ENCODE assay signal across 11 mouse cellular contexts in the genomic region with DNA sequence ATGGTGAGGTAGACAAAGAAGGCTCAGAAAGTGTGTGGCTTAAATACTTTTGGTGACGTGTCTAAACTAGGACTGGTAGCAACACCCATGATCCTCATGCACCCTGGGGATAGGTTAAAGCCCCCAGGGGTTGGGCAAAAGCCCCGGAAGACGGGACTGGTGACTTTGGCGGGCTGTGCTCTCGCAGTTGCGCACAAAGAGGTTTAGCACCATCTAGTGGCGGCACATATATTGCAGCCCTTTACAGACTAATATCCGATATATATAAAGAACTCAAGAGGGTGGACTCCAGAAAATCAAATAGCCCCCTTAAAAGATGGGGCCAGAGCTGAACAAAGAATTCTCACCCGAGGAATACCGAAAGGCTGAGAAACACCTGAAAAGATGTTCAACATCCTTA. TPM values are rescaled to one million over a fixed set of nuclear protein-coding genes. Genes with fewer than 3 reads are reported as not detected.
A peak's percentile ranks its signal among the peaks of the same experiment; 100 is the strongest.
DNase-seq lines count a peak whose midpoint lies in the region; ATAC-seq and TF ChIP-seq lines count a peak whose summit lies in the region.
"Not testable (repeated sequence)": the region's sequence is repeated elsewhere in the genome, so short reads cannot be mapped to it uniquely, and the experiment has no call there.
"Had no signal": no experiment of that assay in that cellular context is flagged by ENCODE, and none has a peak within 500 bp of the region (broad histone marks: within the 10 kb centered on the region; RNA-seq: fewer than 3 reads in every experiment).

No protein-coding gene starts in this region.

- H3K27me3 ChIP-seq in embryonic facial prominence, embryonic 14.5 days (replicated peaks; ENCODE audit: control insufficient read depth, insufficient read depth, low read length); heart, embryonic 15.5 days; liver, embryonic 11.5 days (replicated peaks; ENCODE audit: control insufficient read depth, insufficient read depth, low read length); stomach, postnatal 0 days (ENCODE audit: control insufficient read depth, insufficient read depth, low read length): not testable (repeated sequence)

- H3K27ac ChIP-seq in embryonic facial prominence, embryonic 14.5 days (replicated peaks; ENCODE audit: low read depth, low read length); heart, embryonic 15.5 days; liver, embryonic 11.5 days (ENCODE audit: low read depth, low read length); stomach, postnatal 0 days (replicated peaks): not testable (repeated sequence)

- not testable (repeated sequence) for TF ChIP-seq EP300 in stomach, postnatal 0 days (optimal IDR thresholded peaks at IDR 0.05)

- TF ChIP-seq POLR2A in brain, embryonic 14.5 days (IDR thresholded peaks at IDR 0.05; ENCODE audit: borderline replicate concordance, extremely low read depth, insufficient read depth, insufficient read length, poor library complexity, severe bottlenecking) = not testable (repeated sequence)

- H3K4me1 ChIP-seq in embryonic facial prominence, embryonic 14.5 days (ENCODE audit: control insufficient read depth, insufficient read depth, low read length); heart, embryonic 15.5 days (replicated peaks); liver, embryonic 11.5 days (replicated peaks; ENCODE audit: control insufficient read depth, insufficient read depth, low read length); stomach, postnatal 0 days (replicated peaks; ENCODE audit: control insufficient read depth, insufficient read depth): not testable (repeated sequence)

- not testable (repeated sequence) for H3K4me3 ChIP-seq in embryonic facial prominence, embryonic 14.5 days (ENCODE audit: low read depth, low read length); heart, embryonic 15.5 days; liver, embryonic 11.5 days (ENCODE audit: low read depth, low read length); stomach, postnatal 0 days (ENCODE audit: low read depth, low read length)

- DNase-seq in CD4-positive, CD25-positive, alpha-beta regulatory T cell, adult 2 months (ENCODE audit: low read depth, low spot score) = peak; percentile 66
- peak; percentile 58 for DNase-seq in brain, embryonic 14.5 days (ENCODE audit: low read depth)
- peak; percentile 58 for DNase-seq in embryonic facial prominence, embryonic 14.5 days (ENCODE audit: low spot score)
- DNase-seq in kidney, postnatal 10 days = peak; percentile 71
- peak; percentile 41 for DNase-seq in liver, embryonic 11.5 days (ENCODE audit: low spot score)
- peak; percentile 64 for DNase-seq in naive thymus-derived CD4-positive, alpha-beta T cell, adult 2 months (ENCODE audit: low read depth)
- peak; percentile 60 for DNase-seq in stomach, postnatal 0 days (ENCODE audit: low spot score)

- 5% methylated on average over 9 of the region's 10 CpGs for WGBS in embryonic facial prominence, embryonic 14.5 days
- WGBS in heart, embryonic 15.5 days = 3% methylated on average over 10 of the region's 10 CpGs
- WGBS in liver, embryonic 11.5 days = 3% methylated on average over 10 of the region's 10 CpGs
- WGBS in stomach, postnatal 0 days = 3% methylated on average over 9 of the region's 10 CpGs

- peak; percentile 58; the same call in 1 of the 2 replicates for TF ChIP-seq CTCF in brain, embryonic 14.5 days (IDR thresholded peaks at IDR 0.05; ENCODE audit: borderline replicate concordance, extremely low read depth, insufficient read depth, insufficient read length)
- peak; percentile 72 for TF ChIP-seq CTCF in stomach, postnatal 0 days (IDR thresholded peaks at IDR 0.05; ENCODE audit: low read depth)

- not testable (repeated sequence) for ATAC-seq in embryonic facial prominence, embryonic 14.5 days (ENCODE audit: low read depth); heart, embryonic 15.5 days (replicated peaks; ENCODE audit: insufficient number of reproducible peaks, insufficient read depth, low FRiP score, low read depth); liver, embryonic 11.5 days (replicated peaks; ENCODE audit: low FRiP score); stomach, postnatal 0 days (ENCODE audit: low FRiP score, low TSS enrichment)

- not testable (repeated sequence) for H3K9me3 ChIP-seq in embryonic facial prominence, embryonic 14.5 days (ENCODE audit: control insufficient read depth, low read length); heart, embryonic 15.5 days (replicated peaks); liver, embryonic 11.5 days (ENCODE audit: control insufficient read depth, low read length); stomach, postnatal 0 days (ENCODE audit: control insufficient read depth, low read length)

- H3K36me3 ChIP-seq in embryonic facial prominence, embryonic 14.5 days (ENCODE audit: control insufficient read depth, insufficient read depth, low read length); heart, embryonic 15.5 days; liver, embryonic 11.5 days (ENCODE audit: control insufficient read depth, insufficient read depth, low read length); stomach, postnatal 0 days (ENCODE audit: control insufficient read depth, insufficient read depth, low read length): not testable (repeated sequence)

- not testable (repeated sequence) for H3K4me2 ChIP-seq in embryonic facial prominence, embryonic 14.5 days (ENCODE audit: low read depth, low read length); stomach, postnatal 0 days (replicated peaks; ENCODE audit: low read depth)
- H3K4me2 ChIP-seq in heart, embryonic 15.5 days = peak overlapping the region; percentile 49
- 0 out of 2 replicates have a peak overlapping the region, but pooled peaks have one; percentile 17 for H3K4me2 ChIP-seq in liver, embryonic 11.5 days

- not testable (repeated sequence) for H3K9ac ChIP-seq in embryonic facial prominence, embryonic 14.5 days (ENCODE audit: low read depth, low read length); heart, embryonic 15.5 days; liver, embryonic 11.5 days (ENCODE audit: low read depth, low read length); stomach, postnatal 0 days (ENCODE audit: low read length)

RNA-seq across cellular contexts. Expression of a gene that starts 12.3 kb away (rescaled TPM):
- polyA plus RNA-seq in brain, embryonic 14.5 days (2012; rRNA removed) = not detected in 2 replicates
- 0.38 and 3.6 TPM in 2 replicates for polyA plus RNA-seq in embryonic facial prominence, embryonic 14.5 days (2014; fragmentation: Nextera tagmentation; extraction: Ambion mirVana)
- polyA plus RNA-seq in heart, embryonic 15.5 days (2015; fragmentation: Nextera tagmentation; extraction: Ambion mirVana) = not detected in 2 replicates
- not detected in 2 replicates for polyA plus RNA-seq in liver, embryonic 11.5 days (2014; fragmentation: Nextera tagmentation; extraction: Ambion mirVana)
- not detected in 2 replicates for polyA plus RNA-seq in stomach, postnatal 0 days (2015; fragmentation: Nextera tagmentation; extraction: Ambion mirVana)
- polyA plus RNA-seq: forebrain, embryonic 12.5 days; large intestine, adult 2 months; neural tube, embryonic 13.5 days had no signal

RNA-seq across cellular contexts. Expression of a gene that starts 37.1 kb away (rescaled TPM):
- polyA plus RNA-seq in brain, embryonic 14.5 days (2012; rRNA removed) = not detected in 2 replicates
- polyA plus RNA-seq in embryonic facial prominence, embryonic 14.5 days (2014; fragmentation: Nextera tagmentation; extraction: Ambion mirVana) = not detected in 2 replicates
- not detected in 2 replicates for polyA plus RNA-seq in heart, embryonic 15.5 days (2015; fragmentation: Nextera tagmentation; extraction: Ambion mirVana)
- not detected in 2 replicates for polyA plus RNA-seq in liver, embryonic 11.5 days (2014; fragmentation: Nextera tagmentation; extraction: Ambion mirVana)
- polyA plus RNA-seq in stomach, postnatal 0 days (2015; fragmentation: Nextera tagmentation; extraction: Ambion mirVana) = not detected in 2 replicates
- polyA plus RNA-seq: forebrain, embryonic 12.5 days; large intestine, adult 2 months; neural tube, embryonic 13.5 days had no signal
